Mouse (Mus musculus): ENCODE data around the gene Tecpr2. TPM values are rescaled to one million over a fixed set of nuclear protein-coding genes. Genes with fewer than 3 reads are reported as not detected.

Tecpr2 gene
- total RNA-seq, 1 experiment from 2014 or later, result 5.7 TPM

Other genes starting within 250 kb of the Tecpr2 start
- not detected in 2 replicates for gene 1700001K19Rik, start 206.6 kb upstream of the Tecpr2 start, total RNA-seq (2017)
- gene Hsp90aa1, start 186.5 kb upstream of the Tecpr2 start, total RNA-seq (2017), result 2,253 and 2,489 TPM in 2 replicates
- 29.8 and 32.0 TPM in 2 replicates for gene Wdr20, start 151.3 kb upstream of the Tecpr2 start, total RNA-seq (2017)
- gene Mok, start 48.3 kb upstream of the Tecpr2 start, total RNA-seq (2017), result 0.87 TPM in 1 of 2 replicates, not detected in the other
- 6.0 and 7.1 TPM in 2 replicates for gene Zfp839, start 39.0 kb upstream of the Tecpr2 start, total RNA-seq (2017)
- 99.3 and 115 TPM in 2 replicates for gene Cinp, start 119 bp upstream of the Tecpr2 start, total RNA-seq (2017)
- gene Ankrd9, start 89.8 kb downstream of the Tecpr2 start, total RNA-seq (2017), result 4.1 and 4.8 TPM in 2 replicates
- 46.6 and 47.7 TPM in 2 replicates for gene Rcor1, start 150.1 kb downstream of the Tecpr2 start, total RNA-seq (2017)

Measured in common myeloid progenitor, adult 5-6 weeks (primary cell).